Mouse (Mus musculus): Measurements from ENCODE around the gene Hoxa1. TPM values are rescaled to one million over a fixed set of nuclear protein-coding genes. Genes with fewer than 3 reads are reported as not detected.
A peak's percentile ranks its signal among the peaks of the same experiment; 100 is the strongest.

Hoxa1 gene
- polyA plus RNA-seq, 1 experiment from 2014 or later: 0.53 TPM

GRCm38 (mm10) chr6:52190906-52191810 is 33.0 kb upstream of the Hoxa1 start, which contains the start of gene Hoxa4:
TSS of gene Hoxa4 (minus strand) at chr6:52191753.
- no peak for DNase-seq (ENCODE audit: low spot score, missing footprints)
- no peak within 1 kb of the TSS; the same call in 1 of the 2 replicates for H3K9ac ChIP-seq (ENCODE audit: low read length)

DNA sequence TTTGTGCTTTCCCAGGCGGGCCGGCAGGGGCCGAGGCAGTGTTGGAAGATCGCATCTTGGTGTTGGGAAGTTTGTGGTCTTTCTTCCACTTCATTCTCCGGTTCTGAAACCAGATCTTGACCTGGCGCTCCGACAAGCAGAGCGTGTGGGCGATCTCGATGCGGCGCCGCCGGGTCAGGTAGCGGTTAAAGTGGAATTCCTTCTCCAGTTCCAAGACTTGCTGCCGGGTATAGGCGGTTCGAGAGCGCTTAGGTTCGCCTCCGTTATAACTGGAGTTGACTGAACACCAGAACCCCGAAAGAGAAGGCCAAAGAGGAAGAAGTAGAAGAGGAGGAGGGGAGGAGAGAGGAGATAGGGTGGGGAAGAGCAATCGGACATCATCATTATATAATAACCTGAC is 32.3 kb upstream of the Hoxa1 start:
- no peak overlapping the region for H3K9ac ChIP-seq (ENCODE audit: low read length)
- WGBS: under 1% methylated on average over 23 of the region's 23 CpGs
- no peaks in the 10 kb centered on the region for H3K9me3 ChIP-seq (ENCODE audit: control insufficient read depth, low read length)
- peaks cover 100% of the 10 kb centered on the region for H3K27me3 ChIP-seq (ENCODE audit: control insufficient read depth, insufficient read depth, low read length)
- H3K36me3 ChIP-seq (ENCODE audit: control insufficient read depth, insufficient read depth, low read length): no peaks in the 10 kb centered on the region
- DNase-seq (ENCODE audit: low spot score, missing footprints) (peak; percentile 95), ATAC-seq (ENCODE audit: low FRiP score) (no peak)
- no peak overlapping the region for H3K27ac ChIP-seq (ENCODE audit: low read depth, low read length)
- peaks cover 10% of the 10 kb centered on the region for H3K4me1 ChIP-seq (ENCODE audit: control insufficient read depth, insufficient read depth, low read length)
- H3K4me3 ChIP-seq (ENCODE audit: low read depth, low read length): no peak overlapping the region
- no peak overlapping the region for H3K4me2 ChIP-seq

More at GRCm38 (mm10) chr6:52190906-52191810, 33.0 kb upstream of the Hoxa1 start, which contains the start of gene Hoxa4:
- Histone ChIP-seq H3K9me3 (ENCODE audit: control insufficient read depth, low read length) (no peaks in the 10 kb centered on the region), H3K4me2 (peak within 1 kb of the TSS; percentile 54), H3K4me1 (ENCODE audit: control insufficient read depth, insufficient read depth, low read length) (peaks cover 10% of the 10 kb centered on the region), H3K27me3 (ENCODE audit: control insufficient read depth, insufficient read depth, low read length) (peaks cover 100% of the 10 kb centered on the region), H3K4me3 (ENCODE audit: low read depth, low read length) (peak within 1 kb of the TSS; percentile 34), H3K36me3 (ENCODE audit: control insufficient read depth, insufficient read depth, low read length) (no peaks in the 10 kb centered on the region), H3K27ac (ENCODE audit: low read depth, low read length) (no peak within 1 kb of the TSS)
- WGBS: 1% methylated on average over 85 of the region's 102 CpGs
- no peak for ATAC-seq (ENCODE audit: low FRiP score)

- no peak overlapping the region for H3K4me2 ChIP-seq
- H3K4me3 ChIP-seq (ENCODE audit: low read depth, low read length): no peak overlapping the region
- H3K9me3 ChIP-seq (ENCODE audit: control insufficient read depth, low read length): no peaks in the 10 kb centered on the region
- WGBS: 4% methylated on average over 8 of the region's 8 CpGs
- ATAC-seq (ENCODE audit: low FRiP score): no peak
- no peak overlapping the region for H3K9ac ChIP-seq (ENCODE audit: low read length)
- H3K4me1 ChIP-seq (ENCODE audit: control insufficient read depth, insufficient read depth, low read length): peaks cover 10% of the 10 kb centered on the region
- H3K27ac ChIP-seq (ENCODE audit: low read depth, low read length): no peak overlapping the region
- H3K27me3 ChIP-seq (ENCODE audit: control insufficient read depth, insufficient read depth, low read length): peaks cover 100% of the 10 kb centered on the region
- no peak for DNase-seq (ENCODE audit: low spot score, missing footprints)
- no peaks in the 10 kb centered on the region for H3K36me3 ChIP-seq (ENCODE audit: control insufficient read depth, insufficient read depth, low read length)
Measured at GRCm38 (mm10) chr6:52189909-52190308, 31.8 kb upstream of the Hoxa1 start.

DNA sequence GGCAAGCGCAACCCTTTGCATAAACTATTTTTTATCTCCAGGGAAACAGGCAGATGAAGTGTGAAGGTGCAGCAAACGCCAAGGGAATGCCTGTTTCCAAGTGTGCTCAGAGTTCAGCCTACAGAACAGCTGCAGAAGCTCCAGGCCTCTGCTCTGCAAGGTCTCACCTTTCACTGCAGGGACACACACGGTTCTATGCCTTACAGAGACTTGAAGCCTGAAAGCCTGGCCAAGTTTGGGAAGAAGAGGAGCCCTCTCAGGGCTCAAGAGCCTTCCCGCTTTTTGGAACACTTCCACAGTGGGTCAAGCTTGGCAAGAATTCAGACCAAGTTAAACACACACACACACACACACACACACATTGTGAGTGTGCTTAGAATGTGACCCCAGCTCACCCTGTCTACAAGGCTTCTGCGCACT is 31.1 kb upstream of the Hoxa1 start:
- DNase-seq (ENCODE audit: low spot score, missing footprints) (no peak), ATAC-seq (ENCODE audit: low FRiP score) (no peak)
- Histone ChIP-seq H3K36me3 (ENCODE audit: control insufficient read depth, insufficient read depth, low read length) (no peaks in the 10 kb centered on the region), H3K4me1 (ENCODE audit: control insufficient read depth, insufficient read depth, low read length) (peaks cover 10% of the 10 kb centered on the region), H3K9me3 (ENCODE audit: control insufficient read depth, low read length) (no peaks in the 10 kb centered on the region), H3K9ac (ENCODE audit: low read length) (no peak overlapping the region), H3K4me2 (no peak overlapping the region), H3K4me3 (ENCODE audit: low read depth, low read length) (no peak overlapping the region), H3K27ac (ENCODE audit: low read depth, low read length) (no peak overlapping the region), H3K27me3 (ENCODE audit: control insufficient read depth, insufficient read depth, low read length) (peaks cover 100% of the 10 kb centered on the region)
- WGBS: 6% methylated on average over 5 of the region's 5 CpGs

GRCm38 (mm10) chr6:52186500-52186899 is 28.4 kb upstream of the Hoxa1 start:
- Histone ChIP-seq H3K4me3 (ENCODE audit: low read depth, low read length) (no peak overlapping the region), H3K9me3 (ENCODE audit: control insufficient read depth, low read length) (no peaks in the 10 kb centered on the region), H3K27ac (ENCODE audit: low read depth, low read length) (no peak overlapping the region), H3K4me2 (no peak overlapping the region), H3K4me1 (ENCODE audit: control insufficient read depth, insufficient read depth, low read length) (peaks cover 5% of the 10 kb centered on the region), H3K27me3 (ENCODE audit: control insufficient read depth, insufficient read depth, low read length) (peaks cover 100% of the 10 kb centered on the region), H3K9ac (ENCODE audit: low read length) (no peak overlapping the region), H3K36me3 (ENCODE audit: control insufficient read depth, insufficient read depth, low read length) (no peaks in the 10 kb centered on the region)
- DNase-seq (ENCODE audit: low spot score, missing footprints): no peak
- 18% methylated on average over 1 of the region's 1 CpGs for WGBS
- no peak for ATAC-seq (ENCODE audit: low FRiP score)

DNA sequence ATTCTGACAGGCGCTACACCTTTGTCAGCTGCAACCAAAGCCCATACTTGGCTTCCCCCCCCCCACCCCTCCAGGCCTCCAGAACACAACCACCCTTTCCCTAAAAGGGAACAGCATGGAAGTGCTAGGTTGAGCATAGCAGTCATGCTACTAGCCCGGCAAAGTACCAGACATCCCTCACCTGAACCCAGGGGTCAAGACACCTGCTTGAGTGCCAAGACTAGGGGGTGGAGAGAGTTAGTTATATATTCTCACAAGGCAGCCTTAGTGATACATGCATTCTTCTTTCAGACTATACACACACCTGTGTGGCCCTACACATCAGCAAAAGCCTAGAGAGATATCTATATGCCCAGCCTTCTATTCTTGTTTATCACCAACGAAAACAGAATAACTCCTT is 27.7 kb upstream of the Hoxa1 start:
- Histone ChIP-seq H3K4me3 (ENCODE audit: low read depth, low read length) (no peak overlapping the region), H3K36me3 (ENCODE audit: control insufficient read depth, insufficient read depth, low read length) (no peaks in the 10 kb centered on the region), H3K4me1 (ENCODE audit: control insufficient read depth, insufficient read depth, low read length) (no peaks in the 10 kb centered on the region), H3K9ac (ENCODE audit: low read length) (no peak overlapping the region), H3K9me3 (ENCODE audit: control insufficient read depth, low read length) (no peaks in the 10 kb centered on the region), H3K4me2 (no peak overlapping the region), H3K27ac (ENCODE audit: low read depth, low read length) (no peak overlapping the region), H3K27me3 (ENCODE audit: control insufficient read depth, insufficient read depth, low read length) (peaks cover 100% of the 10 kb centered on the region)
- WGBS: 10% methylated on average over 3 of the region's 3 CpGs
- ATAC-seq (ENCODE audit: low FRiP score): no peak
- DNase-seq (ENCODE audit: low spot score, missing footprints): no peak

GRCm38 (mm10) chr6:52185222-52185621 is 27.1 kb upstream of the Hoxa1 start:
- Histone ChIP-seq H3K4me2 (no peak overlapping the region), H3K36me3 (ENCODE audit: control insufficient read depth, insufficient read depth, low read length) (no peaks in the 10 kb centered on the region), H3K9ac (ENCODE audit: low read length) (no peak overlapping the region), H3K4me1 (ENCODE audit: control insufficient read depth, insufficient read depth, low read length) (no peaks in the 10 kb centered on the region), H3K9me3 (ENCODE audit: control insufficient read depth, low read length) (no peaks in the 10 kb centered on the region), H3K27me3 (ENCODE audit: control insufficient read depth, insufficient read depth, low read length) (peaks cover 100% of the 10 kb centered on the region), H3K27ac (ENCODE audit: low read depth, low read length) (no peak overlapping the region), H3K4me3 (ENCODE audit: low read depth, low read length) (no peak overlapping the region)
- ATAC-seq (ENCODE audit: low FRiP score) (no peak), DNase-seq (ENCODE audit: low spot score, missing footprints) (no peak)
- WGBS: under 1% methylated on average over 19 of the region's 19 CpGs

DNA sequence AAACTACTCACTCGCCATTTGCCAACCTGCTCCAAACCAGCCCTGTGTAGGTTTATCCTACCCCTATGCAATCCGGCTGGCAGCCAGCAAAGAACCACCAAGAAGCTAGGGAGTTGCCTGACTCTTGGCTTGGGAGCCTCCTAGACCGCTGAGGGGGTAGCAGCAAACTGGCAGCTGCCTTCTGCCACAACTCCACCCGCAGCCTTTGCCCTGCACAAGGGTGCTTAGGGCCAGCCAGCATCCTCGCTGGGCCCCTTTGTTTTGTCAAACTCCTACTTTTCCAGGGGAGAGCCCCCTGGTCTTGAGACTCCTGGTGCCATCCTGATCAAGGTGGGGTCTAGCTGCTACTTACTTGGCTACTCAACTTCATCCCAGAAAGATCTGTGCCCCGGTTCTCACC is 26.6 kb upstream of the Hoxa1 start:
- Histone ChIP-seq H3K9ac (ENCODE audit: low read length) (no peak overlapping the region), H3K27ac (ENCODE audit: low read depth, low read length) (no peak overlapping the region), H3K9me3 (ENCODE audit: control insufficient read depth, low read length) (no peaks in the 10 kb centered on the region), H3K36me3 (ENCODE audit: control insufficient read depth, insufficient read depth, low read length) (no peaks in the 10 kb centered on the region), H3K4me3 (ENCODE audit: low read depth, low read length) (no peak overlapping the region), H3K4me1 (ENCODE audit: control insufficient read depth, insufficient read depth, low read length) (no peaks in the 10 kb centered on the region), H3K27me3 (ENCODE audit: control insufficient read depth, insufficient read depth, low read length) (peaks cover 100% of the 10 kb centered on the region), H3K4me2 (no peak overlapping the region)
- ATAC-seq (ENCODE audit: low FRiP score) (no peak), DNase-seq (ENCODE audit: low spot score, missing footprints) (no peak)
- WGBS: 3% methylated on average over 6 of the region's 6 CpGs

DNA sequence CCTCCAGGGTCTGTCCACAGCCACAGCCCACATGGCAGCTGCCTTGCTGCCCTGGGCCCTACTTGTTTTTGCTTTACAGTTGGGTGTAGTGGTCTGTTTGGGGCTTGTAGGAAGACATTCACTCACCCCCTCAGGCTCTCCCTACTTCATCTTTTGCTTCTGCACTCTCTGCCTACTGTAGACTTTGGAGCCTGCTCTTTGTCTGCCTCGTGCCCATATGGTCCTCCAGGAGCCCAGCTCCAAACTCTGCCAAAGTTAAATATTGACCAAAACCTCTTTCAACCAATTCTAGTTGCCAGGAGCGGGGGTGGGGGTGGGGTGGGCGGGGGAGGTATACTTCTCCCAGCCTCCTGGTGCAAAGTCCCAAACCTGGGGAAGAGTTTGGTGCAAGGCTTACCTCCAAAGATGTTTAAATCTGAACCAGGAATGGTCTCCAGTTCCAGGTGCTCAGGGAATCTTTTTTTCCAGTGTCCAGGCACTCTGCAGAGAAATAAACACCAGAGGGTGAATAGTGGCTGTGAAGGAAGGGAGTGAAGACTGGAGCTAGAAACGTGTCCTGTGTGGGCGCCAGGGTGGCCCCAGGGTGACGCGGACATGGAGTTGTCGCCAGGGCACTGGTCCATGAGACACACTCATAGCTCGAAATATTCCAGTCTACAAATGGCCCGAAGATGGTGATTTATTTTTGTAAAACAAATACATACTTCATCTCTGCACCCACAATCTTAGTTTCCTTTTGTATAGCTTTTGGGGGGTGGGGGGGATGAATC is 25.4 kb upstream of the Hoxa1 start:
- WGBS: 8% methylated on average over 10 of the region's 10 CpGs
- Histone ChIP-seq H3K9me3 (ENCODE audit: control insufficient read depth, low read length) (no peaks in the 10 kb centered on the region), H3K4me3 (ENCODE audit: low read depth, low read length) (no peak overlapping the region), H3K36me3 (ENCODE audit: control insufficient read depth, insufficient read depth, low read length) (no peaks in the 10 kb centered on the region), H3K27me3 (ENCODE audit: control insufficient read depth, insufficient read depth, low read length) (peaks cover 100% of the 10 kb centered on the region), H3K4me1 (ENCODE audit: control insufficient read depth, insufficient read depth, low read length) (no peaks in the 10 kb centered on the region), H3K27ac (ENCODE audit: low read depth, low read length) (no peak overlapping the region), H3K9ac (ENCODE audit: low read length) (no peak overlapping the region), H3K4me2 (no peak overlapping the region)
- DNase-seq (ENCODE audit: low spot score, missing footprints) (no peak), ATAC-seq (ENCODE audit: low FRiP score) (no peak)
